Mouse (Mus musculus) gastrocnemius, postnatal 10 days (tissue): ENCODE data around the gene Tmem29. TPM values are rescaled to one million over a fixed set of nuclear protein-coding genes. Genes with fewer than 3 reads are reported as not detected.
A peak's percentile ranks its signal among the peaks of the same experiment; 100 is the strongest.
"Not testable (repeated sequence)": the region's sequence is repeated elsewhere in the genome, so short reads cannot be mapped to it uniquely, and the experiment has no call there.

Experiments used
- DNase-seq: peaks from one replicate; pipeline ENCODE4 v3.0.0; 2021; ENCODE audit warnings: mixed read lengths
- long read RNA-seq, 2 experiments: library from polyadenylated mRNA; stranded (forward); transcript quantifications; one replicate each; pipeline ENCODE4 v2.0.0; 2021
- total RNA-seq, 2 experiments: library from RNA; stranded (reverse); gene quantifications; 2 replicates each; pipeline ENCODE4 v1.2.3; 2021

Tmem29 gene
- total RNA-seq: 1 to 10 TPM; 6.0 to 6.1 TPM
- long read RNA-seq, experiment 1, partial matches to known transcripts: 0 of 4 reads
- long read RNA-seq, experiment 1, other reads (novel, unspliced or antisense): 0 of 4 reads
- long read RNA-seq, experiment 2, partial matches to known transcripts: 0 of 6 reads
- long read RNA-seq, experiment 2, other reads (novel, unspliced or antisense): 2 of 6 reads

DNA sequence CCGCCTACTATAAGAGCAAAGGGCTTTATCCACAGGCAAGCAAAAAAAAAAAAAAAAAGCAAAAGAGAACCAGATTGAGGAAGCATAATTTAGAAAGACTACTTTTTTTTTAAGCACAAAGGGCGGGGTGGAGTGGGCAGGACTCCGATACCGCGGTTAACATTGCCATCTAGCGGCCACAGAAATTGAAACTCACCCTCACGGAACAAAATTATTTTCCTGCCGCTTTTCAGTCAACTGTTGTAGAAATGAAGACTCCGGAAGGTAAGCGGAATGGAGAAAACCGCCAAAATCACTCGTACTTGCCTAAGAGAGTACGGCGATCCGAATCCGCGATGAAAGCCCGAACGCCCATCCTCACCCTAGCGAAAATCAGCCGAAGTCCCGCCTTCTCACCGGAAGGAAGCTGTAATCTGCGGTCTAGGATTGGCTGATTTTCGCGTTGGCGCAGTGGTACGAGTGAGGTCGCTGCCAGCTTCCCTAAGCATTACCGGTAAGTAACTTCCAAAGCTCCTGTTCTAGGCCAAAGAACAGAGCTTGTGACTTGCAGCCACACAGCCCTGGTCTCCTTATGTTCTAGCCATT, at the start of gene Tmem29:
TSS of gene Tmem29 (minus strand) at position 389 of the 585 bp plus-strand sequence.
- peak; percentile 79 for DNase-seq

DNA sequence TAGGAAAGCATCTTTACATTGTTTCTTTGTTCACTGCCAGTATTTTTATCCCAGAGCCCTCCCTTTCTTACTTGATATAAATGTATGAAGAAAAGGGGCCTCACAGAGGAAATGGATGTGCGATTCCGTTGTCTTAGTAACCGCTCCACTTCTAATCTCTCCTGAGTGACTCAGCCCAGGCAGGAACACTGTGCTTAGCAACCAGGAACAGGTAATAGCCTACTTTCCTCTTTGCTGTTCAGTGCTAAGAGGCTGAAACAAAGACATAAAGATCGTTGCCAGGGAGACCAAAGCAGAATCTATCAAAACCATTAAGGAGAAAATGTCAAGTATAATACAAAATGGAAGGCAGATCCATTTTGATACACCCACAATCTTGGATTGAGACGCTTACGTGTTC, 49.7 kb upstream of the Tmem29 start:
- DNase-seq: no peak

DNA sequence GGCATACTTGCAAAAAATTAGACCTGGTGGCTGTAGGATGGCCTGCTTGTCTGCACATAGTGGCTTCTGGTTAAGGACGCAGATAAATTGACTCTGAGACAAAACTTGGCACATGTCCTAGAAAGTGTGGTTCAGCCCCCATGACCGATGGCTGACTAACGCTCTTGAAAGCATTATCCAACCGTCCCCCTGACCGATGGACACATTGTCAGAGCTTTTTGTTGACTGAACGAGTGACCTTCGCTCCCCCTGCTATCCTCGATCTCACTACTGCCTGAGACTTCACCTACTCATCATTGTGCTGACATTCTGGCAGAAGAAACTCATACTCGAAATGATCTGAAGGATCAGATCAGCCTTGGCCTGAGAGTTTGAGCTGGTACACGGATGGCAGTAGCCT, 28.9 kb upstream of the Tmem29 start:
- DNase-seq: not testable (repeated sequence)

DNA sequence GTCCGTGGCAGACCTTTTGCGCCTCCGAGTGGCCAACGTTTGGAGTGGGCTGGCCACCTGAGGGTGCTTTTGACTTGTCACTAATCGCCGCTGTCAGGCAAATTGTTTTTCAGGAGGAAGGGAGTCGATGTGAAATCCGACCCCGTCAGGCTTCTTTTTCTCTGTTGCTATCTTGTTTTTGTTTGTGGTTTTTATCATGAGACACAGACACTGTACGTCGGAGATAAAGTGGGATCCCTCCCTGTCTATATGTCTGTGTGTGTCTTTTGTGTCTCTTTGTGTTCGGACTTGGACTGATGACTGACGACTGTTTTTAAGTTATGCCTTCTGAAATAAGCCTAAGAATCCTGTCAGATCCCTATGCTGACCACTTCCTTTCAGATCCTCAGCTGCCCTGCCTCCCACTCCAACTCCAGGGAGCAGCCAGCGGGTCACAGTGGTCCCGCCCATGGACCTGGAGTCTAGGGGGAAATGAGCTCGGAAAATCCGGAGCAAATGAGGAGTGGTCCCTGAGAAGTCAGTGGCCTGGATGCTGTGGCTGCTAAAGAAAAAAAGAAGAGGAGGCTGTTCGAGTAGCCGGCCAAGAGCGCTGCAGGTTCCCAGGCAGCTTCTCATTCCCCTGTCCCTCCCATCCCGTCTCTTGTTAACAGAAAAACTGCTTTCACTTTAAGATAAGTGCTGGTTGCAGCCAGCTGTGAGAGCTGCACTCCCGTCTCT, 27.5 kb upstream of the Tmem29 start:
- not testable (repeated sequence) for DNase-seq

DNA sequence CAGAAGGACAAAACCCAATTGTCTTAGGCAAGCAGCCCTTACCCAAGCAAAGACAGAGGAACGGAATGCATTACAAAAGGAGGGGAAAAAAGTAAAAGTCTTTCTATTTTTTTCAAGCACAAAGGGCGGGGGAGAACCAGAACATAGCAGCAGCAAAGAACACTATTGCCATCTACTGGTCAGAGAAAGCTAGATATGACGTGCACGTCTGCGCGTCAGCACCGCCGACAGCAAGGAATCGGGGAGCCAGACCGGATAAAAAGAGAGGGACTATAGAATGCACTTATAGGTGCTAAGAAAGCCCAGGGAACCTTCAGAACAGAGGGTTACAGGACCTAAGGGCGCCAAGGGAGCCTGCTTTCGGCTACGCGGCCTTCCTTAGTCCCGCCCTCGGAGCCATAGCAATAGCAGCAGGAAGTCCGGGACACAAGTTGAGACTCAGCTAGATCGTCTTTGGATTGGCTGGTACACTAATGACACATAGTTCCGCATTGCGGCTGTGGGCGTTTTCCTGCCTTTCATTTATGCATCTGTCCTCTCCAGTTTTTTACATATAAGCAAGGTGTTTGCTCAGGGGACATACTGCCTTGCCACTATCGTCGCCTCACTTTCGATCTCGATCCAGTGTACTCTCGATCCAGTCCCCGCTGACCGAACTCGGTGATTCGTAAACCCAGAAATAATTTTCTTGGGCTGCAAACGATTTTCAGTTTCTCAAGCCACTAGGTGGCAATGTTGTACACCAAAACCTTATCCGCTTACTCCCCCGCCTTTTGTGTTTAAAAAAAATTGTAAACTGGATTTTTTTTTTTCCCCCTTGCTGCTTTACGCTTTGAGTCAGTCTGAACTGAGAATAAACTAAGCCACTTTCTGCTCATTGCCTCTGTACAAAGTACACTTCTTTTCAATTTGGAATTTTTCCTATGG, 19.2 kb upstream of the Tmem29 start:
- peak; percentile 54 for DNase-seq

DNA sequence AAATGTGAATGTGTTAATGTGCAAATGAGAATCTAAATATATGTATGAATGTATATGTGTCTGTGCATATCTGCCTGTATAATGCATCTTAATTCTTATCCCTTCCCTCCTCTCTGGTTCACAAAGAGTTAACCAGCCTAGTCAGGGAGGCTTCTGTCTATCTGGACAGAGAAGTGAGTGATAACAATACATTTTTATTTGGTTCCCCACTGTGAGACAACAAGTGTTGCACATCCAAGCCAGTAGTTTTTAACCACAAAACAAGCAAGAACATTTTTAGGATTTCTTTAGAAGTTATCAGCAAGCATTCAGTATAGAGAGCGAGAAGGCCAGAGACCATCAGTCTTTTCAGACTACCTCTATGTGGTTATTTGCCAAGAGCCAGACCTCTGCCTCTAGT, 12.5 kb upstream of the Tmem29 start:
- DNase-seq: no peak

DNA sequence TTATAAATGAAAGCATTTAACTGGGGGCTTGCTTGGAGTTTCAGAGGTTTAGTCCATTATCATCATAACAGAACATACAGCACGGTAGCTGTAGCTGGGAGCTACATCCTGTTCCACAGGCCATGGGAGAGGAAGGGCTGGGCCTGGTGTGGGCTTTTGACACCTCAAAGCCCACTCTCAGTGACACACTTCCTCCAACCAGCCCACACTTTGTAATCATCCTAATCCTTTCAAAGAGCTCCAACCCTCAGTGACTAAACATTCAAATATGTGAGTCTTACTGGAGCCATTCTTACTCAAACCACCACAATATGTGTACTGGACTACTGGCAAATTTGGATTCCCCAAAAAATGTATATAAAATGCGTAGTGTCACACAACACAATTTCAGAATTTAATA, 9.3 kb upstream of the Tmem29 start:
- DNase-seq: no peak

DNA sequence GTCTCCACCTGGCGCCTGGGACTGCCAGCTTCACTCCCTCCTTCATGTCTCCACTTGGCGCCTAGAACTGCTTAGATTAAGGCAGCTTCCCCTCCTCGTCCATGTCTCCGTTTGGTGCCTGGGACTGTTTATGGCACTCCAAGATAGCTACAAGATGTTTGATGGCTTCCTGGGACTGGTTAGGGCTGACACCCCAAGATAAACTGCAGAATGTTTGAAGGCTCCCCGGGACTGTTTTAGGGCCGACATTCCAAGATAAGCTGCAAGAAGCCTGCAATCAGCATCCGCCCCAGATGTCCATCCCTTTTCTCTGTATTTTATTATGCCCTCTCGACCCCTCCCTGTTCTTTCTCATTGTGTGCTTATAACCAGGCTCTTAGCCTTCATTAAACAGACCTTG, 7.9 kb upstream of the Tmem29 start:
- DNase-seq: not testable (repeated sequence)

DNA sequence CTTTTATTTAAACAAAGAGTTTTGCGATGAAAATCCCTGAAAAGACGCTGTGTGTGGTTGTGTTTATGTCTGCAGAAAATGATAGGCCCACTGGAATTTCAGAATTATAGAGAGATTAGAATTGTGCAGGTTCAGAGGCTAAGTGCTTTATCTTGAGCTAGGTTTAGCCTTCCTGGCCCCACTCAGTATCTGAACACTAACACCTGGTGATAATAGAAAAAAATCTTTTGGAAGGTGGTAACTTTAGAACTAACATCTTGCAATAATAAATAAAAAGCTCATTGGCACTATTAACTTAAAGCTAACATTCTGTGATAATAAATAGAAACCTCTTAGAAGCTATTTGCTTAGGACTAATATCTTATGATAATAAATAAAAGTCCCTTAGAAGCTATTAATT, 1.2 kb upstream of the Tmem29 start:
- no peak for DNase-seq

DNA sequence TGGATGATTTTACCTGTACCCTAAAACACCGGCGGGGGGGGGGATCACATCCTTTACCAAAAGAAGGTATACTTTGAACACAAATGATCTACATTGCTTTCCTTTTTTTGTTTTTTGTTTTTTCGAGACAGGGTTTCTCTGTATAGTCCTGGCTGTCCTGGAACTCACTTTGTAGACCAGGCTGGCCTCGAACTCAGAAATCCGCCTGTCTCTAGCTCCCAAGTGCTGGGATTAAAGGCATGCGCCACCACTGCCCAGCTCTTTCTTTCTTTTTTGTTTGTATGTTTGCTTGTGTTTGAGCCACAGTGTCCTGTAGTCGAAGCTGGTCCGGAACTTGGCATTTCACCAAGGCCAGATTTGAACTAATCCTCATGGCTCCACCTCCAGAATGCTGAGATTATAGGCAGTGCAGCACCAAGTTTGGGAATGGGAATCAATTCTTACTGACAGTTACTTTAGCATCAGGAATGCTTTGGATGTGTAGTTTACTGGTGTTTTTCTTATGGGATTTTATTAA, 515 bp upstream of the Tmem29 start:
- peak; percentile 23 for DNase-seq

DNA sequence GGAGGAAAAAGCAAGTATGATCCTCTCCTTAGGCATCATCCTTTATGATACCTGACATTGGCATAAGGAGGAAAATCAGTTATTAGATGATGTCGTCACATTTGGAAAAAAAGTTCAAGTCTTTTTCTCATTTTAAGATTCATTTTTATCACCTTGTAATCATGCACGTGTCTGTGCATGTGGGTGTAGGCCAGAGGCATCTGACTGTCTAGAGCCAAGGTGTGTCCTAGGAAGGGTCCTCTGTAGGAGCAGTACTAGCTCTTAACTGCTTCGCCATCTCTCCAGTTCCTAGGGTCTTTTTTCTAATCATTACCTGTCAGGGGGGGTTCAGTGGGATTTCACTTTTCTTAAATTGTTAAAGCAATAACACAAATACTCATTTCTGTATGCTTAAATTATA, 818 bp downstream of the Tmem29 start:
- DNase-seq: no peak

DNA sequence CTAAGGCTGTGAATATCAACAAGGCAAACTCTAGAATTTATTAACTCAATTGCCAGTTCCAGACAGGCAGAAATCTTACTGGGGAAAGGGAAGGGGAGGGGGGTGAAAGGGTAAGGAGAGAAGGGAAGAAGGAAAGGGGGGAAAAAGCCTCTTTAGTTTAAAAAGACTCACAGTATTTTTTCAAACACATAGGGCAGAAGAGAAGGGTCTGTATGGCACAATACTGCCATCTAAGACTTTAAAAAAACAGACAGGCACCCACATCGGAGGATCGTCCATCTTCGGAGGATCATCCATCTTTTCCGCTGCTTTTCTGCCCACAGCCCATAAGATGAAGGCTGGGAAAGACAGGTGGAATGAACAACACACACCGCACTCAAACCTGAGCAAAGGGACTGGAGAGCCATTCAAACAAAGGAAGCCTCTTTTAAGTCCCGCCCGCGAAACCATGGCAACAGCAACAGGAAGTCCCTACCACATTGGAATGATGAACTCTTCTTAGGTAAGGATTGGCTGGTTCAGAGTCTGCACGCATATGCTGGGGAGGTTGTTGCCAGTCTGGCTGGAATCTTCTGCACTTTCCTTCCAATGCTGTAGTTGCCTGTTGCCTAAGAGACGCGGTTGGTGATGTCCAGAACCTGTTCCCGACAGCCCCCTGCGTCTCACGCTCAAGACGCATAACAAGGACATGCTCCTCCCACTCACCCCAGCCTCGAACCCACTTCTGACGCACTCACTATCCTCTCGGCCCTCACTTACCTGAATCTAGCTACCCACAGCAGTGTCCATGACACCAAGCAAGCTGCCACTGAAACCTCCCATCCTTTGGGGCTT, 18.2 kb downstream of the Tmem29 start:
- DNase-seq: peak; percentile 32

DNA sequence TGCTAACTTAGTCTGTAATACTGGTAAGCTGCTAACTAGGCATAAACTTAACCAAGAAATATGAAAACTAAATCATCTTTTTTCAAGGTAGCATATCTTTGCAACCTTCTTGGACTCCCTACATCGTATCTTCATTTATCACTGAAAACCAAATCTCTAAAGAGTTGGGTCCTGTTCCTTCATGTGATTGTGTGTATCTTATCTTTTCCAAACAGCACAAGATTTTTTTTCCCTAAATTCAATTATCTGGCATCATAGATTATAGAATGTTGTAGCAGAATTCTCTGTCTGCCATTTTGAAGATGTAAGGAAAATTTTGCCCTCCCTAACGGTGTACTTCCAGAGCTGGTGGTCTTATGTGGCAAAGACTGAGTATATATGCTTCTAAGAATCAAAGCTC, 22.6 kb downstream of the Tmem29 start:
- DNase-seq: no peak

DNA sequence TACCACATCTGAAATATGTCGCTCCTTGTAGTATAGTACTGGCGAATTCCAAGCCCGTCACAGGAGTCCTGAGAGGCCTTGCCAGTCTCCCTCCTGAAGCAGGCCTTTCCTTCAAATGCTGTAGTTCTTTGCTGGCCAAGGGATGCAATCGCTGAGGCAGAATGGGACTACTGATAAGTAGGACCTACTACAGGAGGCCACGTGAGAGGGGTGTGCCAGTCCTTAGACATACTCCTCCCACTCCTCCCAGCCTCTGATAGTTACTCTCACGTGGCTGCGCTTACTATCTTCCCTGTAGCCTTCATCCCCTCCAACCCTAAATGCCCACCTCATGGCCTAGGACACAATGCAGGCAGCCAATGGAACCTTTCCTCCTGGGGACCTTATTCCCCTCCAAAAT, 23.6 kb downstream of the Tmem29 start:
- no peak for DNase-seq

DNA sequence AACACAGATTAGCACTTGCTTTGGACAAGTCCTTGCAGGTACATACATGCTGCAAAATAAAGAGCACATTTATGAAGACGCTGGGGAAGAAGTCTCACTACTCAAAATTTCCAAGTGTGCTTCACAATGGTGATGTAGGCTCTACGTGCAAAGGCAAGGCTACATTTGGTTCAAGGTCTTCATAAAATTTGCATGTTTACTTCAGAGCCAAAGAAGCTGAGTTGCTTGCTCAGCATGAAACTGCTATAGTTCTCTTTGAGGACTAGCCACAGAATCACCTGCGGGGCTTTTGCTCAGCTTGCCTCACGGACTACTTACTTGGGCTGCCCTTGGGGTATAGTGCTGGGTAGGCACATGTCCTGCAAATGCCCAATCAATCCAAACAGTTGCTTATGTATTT, 45.4 kb downstream of the Tmem29 start:
- DNase-seq: no peak

Other genes starting within 250 kb of the Tmem29 start
- gene Alas2, start 88.2 kb upstream of the Tmem29 start, total RNA-seq: 10 to 100 TPM; 12.7 to 23.6 TPM
- gene Pfkfb1, start 129.1 kb upstream of the Tmem29 start, total RNA-seq: 10 to 100 TPM in 1 of 2 experiments, 1 to 10 TPM in 1; 6.9 to 13.6 TPM
- 10 to 100 TPM in 1 of 2 experiments, 1 to 10 TPM in 1; 8.6 to 10.9 TPM for gene Apex2, start 130.7 kb upstream of the Tmem29 start, total RNA-seq
- gene Tro, start 198.4 kb upstream of the Tmem29 start, total RNA-seq: 1 to 10 TPM; 2.5 to 5.1 TPM